Mouse (Mus musculus): ENCODE data around the gene Sv2a. TPM values are rescaled to one million over a fixed set of nuclear protein-coding genes. Genes with fewer than 3 reads are reported as not detected.
"Not testable (repeated sequence)": the region's sequence is repeated elsewhere in the genome, so short reads cannot be mapped to it uniquely, and the experiment has no call there.

Gene Sv2a
- polyA plus RNA-seq, 1 experiment from 2014 or later: 4.4 TPM

DNA sequence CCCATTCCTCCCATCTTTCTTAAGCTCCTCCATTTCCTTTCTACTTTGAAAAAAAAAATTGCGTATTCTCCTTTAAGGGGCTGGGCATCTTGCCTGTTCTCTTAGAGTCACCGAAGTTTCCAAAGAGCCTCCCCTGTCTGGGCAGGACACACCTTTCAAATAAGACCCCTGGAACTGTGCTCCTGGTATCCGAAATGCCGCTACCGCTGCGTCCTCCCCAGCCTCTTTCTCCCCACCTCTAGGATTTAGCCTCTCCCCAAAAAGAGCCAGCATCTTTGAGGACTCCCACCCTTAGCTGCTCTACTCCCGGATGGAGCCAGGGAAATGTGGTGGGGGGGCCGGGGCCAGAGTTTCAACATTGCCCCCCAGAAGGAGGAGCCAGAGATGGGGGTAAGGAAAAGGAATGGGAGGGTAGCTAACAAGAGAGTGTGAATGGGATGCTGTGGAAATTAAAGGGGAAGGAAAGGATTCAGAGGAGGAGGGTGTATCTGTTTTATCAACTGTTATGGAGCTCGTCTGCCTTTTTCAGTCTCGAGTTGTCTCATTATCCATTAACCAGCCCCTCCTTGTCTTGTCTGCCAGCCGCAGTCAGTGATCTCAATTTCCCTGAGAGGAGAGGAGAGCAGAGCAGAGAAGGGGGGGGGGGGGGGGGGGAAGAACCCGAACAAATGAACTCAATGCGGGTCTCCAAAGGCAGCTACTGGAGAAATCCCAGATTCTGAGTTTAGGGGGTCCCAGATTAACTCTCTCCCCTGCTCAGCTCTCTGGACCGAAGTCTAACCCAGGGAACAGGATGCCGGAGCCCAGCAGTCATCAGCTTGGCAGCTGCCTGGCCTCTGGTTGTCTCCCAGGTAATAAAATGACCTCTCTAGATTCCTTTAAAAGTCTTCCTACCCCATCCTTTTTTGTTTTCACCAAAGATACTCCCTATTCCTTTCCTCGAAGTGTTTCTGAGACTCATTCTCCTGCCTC, 18.8 kb upstream of the Sv2a start, which contains the start of gene Mtmr11:
TSS of gene Mtmr11 (plus strand) at position 136 of the 972 bp plus-strand sequence.
- Histone ChIP-seq H3K27me3 (no peaks in the 10 kb centered on the region), H3K4me2 (peak within 1 kb of the TSS; percentile 89), H3K9ac (peak within 1 kb of the TSS; percentile 43), H3K27ac (peak within 1 kb of the TSS; percentile 63), H3K4me3 (peak within 1 kb of the TSS; percentile 49), H3K36me3 (no peaks in the 10 kb centered on the region), H3K9me3 (no peaks in the 10 kb centered on the region), H3K4me1 (peaks cover 19% of the 10 kb centered on the region)
- 7% methylated on average over 15 of the region's 16 CpGs for WGBS
- peak; percentile 47; the same call in 1 of the 2 replicates for ATAC-seq (ENCODE audit: borderline replicate concordance, extremely low read depth, low FRiP score, low TSS enrichment)

- H3K4me3 ChIP-seq: peak overlapping the region; percentile 49
- peak overlapping the region; percentile 89; the same call in 1 of the 2 replicates for H3K4me2 ChIP-seq
- no peaks in the 10 kb centered on the region for H3K27me3 ChIP-seq
- peaks cover 19% of the 10 kb centered on the region for H3K4me1 ChIP-seq
- H3K9me3 ChIP-seq: no peaks in the 10 kb centered on the region
- 90% methylated on average over 6 of the region's 6 CpGs for WGBS
- no peak overlapping the region for H3K9ac ChIP-seq
- no peaks in the 10 kb centered on the region for H3K36me3 ChIP-seq
- no peak for ATAC-seq (ENCODE audit: borderline replicate concordance, extremely low read depth, low FRiP score, low TSS enrichment)
- no peak overlapping the region for H3K27ac ChIP-seq
Observed at GRCm38 (mm10) chr3:96163040-96163439, 17.9 kb upstream of the Sv2a start.

DNA sequence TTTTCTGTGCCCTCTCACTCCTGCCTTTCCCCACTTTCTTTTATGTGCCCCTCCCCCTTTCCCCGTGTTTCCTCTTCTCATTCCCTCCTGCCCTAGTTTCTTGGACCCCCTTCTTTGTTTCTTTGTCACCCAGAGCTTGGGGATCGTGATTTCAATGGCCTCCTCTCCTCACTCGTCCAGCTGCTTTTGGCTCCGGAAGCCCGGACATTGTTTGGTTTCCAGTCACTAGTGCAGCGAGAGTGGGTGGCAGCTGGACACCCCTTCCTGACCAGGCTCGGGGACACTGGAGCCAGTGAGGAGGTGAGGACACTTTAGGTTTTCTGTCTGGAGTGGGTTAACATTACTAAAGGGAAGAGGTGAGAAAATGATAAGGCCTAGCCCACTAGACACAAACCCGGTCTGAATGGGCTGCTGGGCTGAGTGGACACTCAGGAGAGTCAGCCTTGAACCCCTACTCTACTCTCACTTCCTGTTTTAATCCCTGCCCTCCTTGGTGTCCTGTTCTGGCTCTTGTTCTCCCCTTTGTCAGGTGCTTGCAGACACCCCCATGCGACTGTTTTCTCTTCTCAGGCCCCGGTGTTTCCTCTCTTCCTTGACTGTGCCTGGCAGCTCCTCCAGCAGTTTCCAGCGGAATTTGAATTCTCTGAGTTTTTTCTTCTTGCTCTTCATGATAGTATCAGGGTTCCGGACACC, 12.3 kb upstream of the Sv2a start:
- Histone ChIP-seq H3K9ac (no peak overlapping the region), H3K9me3 (no peaks in the 10 kb centered on the region), H3K4me1 (peaks cover 20% of the 10 kb centered on the region), H3K4me3 (no peak overlapping the region), H3K36me3 (no peaks in the 10 kb centered on the region), H3K4me2 (peak overlapping the region; percentile 8; the same call in 1 of the 2 replicates), H3K27me3 (no peaks in the 10 kb centered on the region), H3K27ac (peak overlapping the region; percentile 25; the same call in 1 of the 2 replicates)
- 46% methylated on average over 12 of the region's 12 CpGs for WGBS
- ATAC-seq (ENCODE audit: borderline replicate concordance, extremely low read depth, low FRiP score, low TSS enrichment): no peak

DNA sequence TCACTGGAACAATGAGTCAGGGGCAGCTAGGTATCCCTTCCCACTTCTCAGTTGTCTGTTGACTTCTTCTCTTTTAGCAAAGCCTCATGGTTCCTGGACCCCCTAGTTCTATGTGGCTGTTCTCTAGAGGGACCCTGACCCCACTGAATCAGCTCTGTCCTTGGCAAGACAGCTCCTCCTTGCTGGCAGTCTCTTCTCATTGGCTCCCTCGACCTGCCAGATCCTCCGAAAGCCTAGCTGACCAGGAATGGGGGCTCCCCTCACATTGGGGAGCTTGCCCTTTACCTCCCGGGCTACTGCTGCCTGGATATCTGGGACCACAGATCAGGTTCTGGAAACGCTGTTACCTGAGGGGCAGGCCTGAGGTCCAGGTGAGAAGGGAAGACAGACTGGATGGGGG, 10.7 kb upstream of the Sv2a start:
- 87% methylated on average over 4 of the region's 4 CpGs for WGBS
- no peak for ATAC-seq (ENCODE audit: borderline replicate concordance, extremely low read depth, low FRiP score, low TSS enrichment)
- H3K36me3 ChIP-seq: peaks cover 14% of the 10 kb centered on the region
- no peak overlapping the region for H3K4me2 ChIP-seq
- no peak overlapping the region for H3K4me3 ChIP-seq
- no peak overlapping the region for H3K9ac ChIP-seq
- no peaks in the 10 kb centered on the region for H3K9me3 ChIP-seq
- H3K4me1 ChIP-seq: peaks cover 36% of the 10 kb centered on the region
- H3K27me3 ChIP-seq: no peaks in the 10 kb centered on the region
- H3K27ac ChIP-seq: no peak overlapping the region

- peak overlapping the region; percentile 85 for H3K4me2 ChIP-seq
- H3K4me3 ChIP-seq: peak overlapping the region; percentile 97
- no peaks in the 10 kb centered on the region for H3K27me3 ChIP-seq
- WGBS: 40% methylated on average over 10 of the region's 10 CpGs
- peak overlapping the region; percentile 76 for H3K9ac ChIP-seq
- ATAC-seq (ENCODE audit: borderline replicate concordance, extremely low read depth, low FRiP score, low TSS enrichment): no peak
- no peaks in the 10 kb centered on the region for H3K9me3 ChIP-seq
- peaks cover 17% of the 10 kb centered on the region for H3K36me3 ChIP-seq
- H3K4me1 ChIP-seq: peaks cover 37% of the 10 kb centered on the region
- H3K27ac ChIP-seq: peak overlapping the region; percentile 98
Observed at GRCm38 (mm10) chr3:96170976-96171545, 9.9 kb upstream of the Sv2a start.

DNA sequence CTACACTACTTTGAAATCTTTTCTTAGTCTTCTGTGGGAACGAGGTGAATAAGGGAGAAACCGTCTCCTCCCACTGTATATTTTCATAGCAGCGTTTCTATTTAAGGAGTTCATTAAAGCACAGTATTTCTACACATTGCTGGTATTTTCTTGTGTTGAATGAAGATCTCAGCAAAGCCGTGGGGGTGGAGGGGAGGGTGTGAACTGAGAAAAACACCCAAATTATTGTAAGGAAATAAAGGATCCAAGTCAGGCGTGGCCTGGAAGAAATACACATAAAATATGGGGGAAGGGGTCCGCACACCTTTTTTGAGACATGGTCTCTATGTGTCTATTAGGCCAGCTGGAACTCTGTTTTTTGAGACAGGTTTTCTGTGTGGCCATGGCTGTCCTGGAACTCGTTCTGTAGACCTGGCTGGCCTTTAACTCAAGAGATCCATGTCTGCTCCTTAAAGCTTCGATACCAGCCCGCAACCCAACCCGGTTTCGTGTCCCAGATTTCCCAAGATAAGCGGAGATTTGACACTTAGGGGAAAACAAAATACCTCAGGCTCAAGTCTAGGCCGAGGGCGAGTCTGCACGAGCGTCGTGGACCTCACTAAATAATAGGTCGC, 9.3 kb upstream of the Sv2a start:
- H3K4me1 ChIP-seq: peaks cover 37% of the 10 kb centered on the region
- H3K4me3 ChIP-seq: peak overlapping the region; percentile 97
- no peaks in the 10 kb centered on the region for H3K9me3 ChIP-seq
- peak; percentile 24; the same call in 1 of the 2 replicates for ATAC-seq (ENCODE audit: borderline replicate concordance, extremely low read depth, low FRiP score, low TSS enrichment)
- WGBS: 10% methylated on average over 18 of the region's 18 CpGs
- no peaks in the 10 kb centered on the region for H3K27me3 ChIP-seq
- H3K4me2 ChIP-seq: peak overlapping the region; percentile 85
- H3K9ac ChIP-seq: peak overlapping the region; percentile 76
- H3K36me3 ChIP-seq: peaks cover 23% of the 10 kb centered on the region
- H3K27ac ChIP-seq: peak overlapping the region; percentile 98

- Histone ChIP-seq H3K36me3 (peaks cover 28% of the 10 kb centered on the region), H3K4me2 (peak within 1 kb of the TSS; percentile 85), H3K4me3 (peak within 1 kb of the TSS; percentile 97), H3K9me3 (no peaks in the 10 kb centered on the region), H3K9ac (peak within 1 kb of the TSS; percentile 85), H3K27me3 (no peaks in the 10 kb centered on the region), H3K4me1 (peaks cover 37% of the 10 kb centered on the region), H3K27ac (peak within 1 kb of the TSS; percentile 98)
- WGBS: under 1% methylated on average over 51 of the region's 58 CpGs
- peak; percentile 93 for ATAC-seq (ENCODE audit: borderline replicate concordance, extremely low read depth, low FRiP score, low TSS enrichment)
Observed at GRCm38 (mm10) chr3:96172197-96173178, 8.5 kb upstream of the Sv2a start, which contains the start of gene Sf3b4. TSS of gene Sf3b4 (plus strand) at chr3:96172332.

DNA sequence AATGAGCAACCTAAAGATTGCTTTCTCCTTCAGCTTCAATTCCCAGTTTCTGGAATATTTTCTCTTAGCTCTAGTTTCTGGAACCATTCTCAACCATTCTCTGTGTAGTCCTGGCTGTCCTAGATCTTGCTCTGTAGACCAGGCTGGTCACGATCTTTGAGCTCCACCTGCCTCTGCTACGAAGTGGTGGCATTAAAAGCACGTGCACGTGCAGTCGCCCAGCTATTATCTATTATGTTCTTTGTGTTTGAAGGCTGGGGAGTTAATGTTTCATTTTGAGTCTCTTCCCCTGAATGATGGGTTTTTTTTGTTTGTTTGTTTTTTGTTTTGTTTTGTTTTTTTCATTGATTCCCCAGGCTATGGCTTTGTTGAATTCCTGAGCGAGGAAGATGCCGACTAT, 7.8 kb upstream of the Sv2a start:
- Histone ChIP-seq H3K4me1 (peaks cover 37% of the 10 kb centered on the region), H3K4me3 (peak overlapping the region; percentile 97), H3K36me3 (peaks cover 34% of the 10 kb centered on the region), H3K9ac (peak overlapping the region; percentile 85), H3K4me2 (peak overlapping the region; percentile 85), H3K27me3 (no peaks in the 10 kb centered on the region), H3K9me3 (no peaks in the 10 kb centered on the region), H3K27ac (no peak overlapping the region)
- WGBS: 30% methylated on average over 7 of the region's 7 CpGs
- ATAC-seq (ENCODE audit: borderline replicate concordance, extremely low read depth, low FRiP score, low TSS enrichment): no peak

GRCm38 (mm10) chr3:96174042-96174441, 6.9 kb upstream of the Sv2a start:
- not testable (repeated sequence) for H3K9me3 ChIP-seq; H3K27me3 ChIP-seq; ATAC-seq (ENCODE audit: borderline replicate concordance, extremely low read depth, low FRiP score, low TSS enrichment); H3K4me3 ChIP-seq; H3K27ac ChIP-seq; H3K9ac ChIP-seq
- WGBS: 77% methylated on average over 4 of the region's 4 CpGs
- H3K36me3 ChIP-seq: peaks cover 38% of the 10 kb centered on the region
- peaks cover 37% of the 10 kb centered on the region for H3K4me1 ChIP-seq
- H3K4me2 ChIP-seq: peak overlapping the region; percentile 85

- Histone ChIP-seq H3K4me1 (peaks cover 36% of the 10 kb centered on the region), H3K36me3 (peaks cover 38% of the 10 kb centered on the region), H3K27me3 (no peaks in the 10 kb centered on the region), H3K27ac (no peak overlapping the region), H3K9ac (no peak overlapping the region), H3K4me2 (no peak overlapping the region), H3K4me3 (no peak overlapping the region), H3K9me3 (no peaks in the 10 kb centered on the region)
- WGBS: 94% methylated on average over 6 of the region's 6 CpGs
- ATAC-seq (ENCODE audit: borderline replicate concordance, extremely low read depth, low FRiP score, low TSS enrichment): no peak
Observed at GRCm38 (mm10) chr3:96175251-96175650, 5.7 kb upstream of the Sv2a start.

All from lung, embryonic 15.5 days (tissue).